Mouse (Mus musculus) hindbrain, embryonic 10.5 days (tissue): ENCODE measurements around the gene Dnajb4. TPM values are rescaled to one million over a fixed set of nuclear protein-coding genes. Genes with fewer than 3 reads are reported as not detected.
A peak's percentile ranks its signal among the peaks of the same experiment; 100 is the strongest.

ENCODE experiments used
- DNase-seq: peaks from one replicate; pipeline ENCODE4 v3.0.0-alpha.2; 2017; ENCODE audit warnings: low spot score
- H3K27ac ChIP-seq: fragments of 300-500 bp; sonication (generic); 2 replicates; pipeline ENCODE4 v1.5.1; 2016; ENCODE audit warnings: mild to moderate bottlenecking, moderate library complexity
- H3K27me3 ChIP-seq: fragments of 300-500 bp; sonication (generic); 2 replicates; pipeline ENCODE4 v1.6.1; 2016; ENCODE audit warnings: mild to moderate bottlenecking; ENCODE audit not compliant: poor library complexity, insufficient read depth, severe bottlenecking
- H3K36me3 ChIP-seq: fragments of 300-500 bp; sonication (generic); 2 replicates; pipeline ENCODE4 v1.6.1; 2016; ENCODE audit warnings: mild to moderate bottlenecking, moderate library complexity
- H3K4me1 ChIP-seq: fragments of 300-500 bp; sonication (generic); replicated peaks from 2 replicates; pipeline ENCODE4 v1.6.1; 2016; ENCODE audit warnings: mild to moderate bottlenecking
- H3K4me3 ChIP-seq: fragments of 300-500 bp; sonication (generic); 2 replicates; pipeline ENCODE4 v1.5.1; 2016; ENCODE audit warnings: mild to moderate bottlenecking, moderate library complexity
- H3K9me3 ChIP-seq: fragments of 300-500 bp; sonication (generic); 2 replicates; pipeline ENCODE4 v1.6.1; 2016; ENCODE audit warnings: mild to moderate bottlenecking, moderate library complexity
- WGBS: fragments of 180-500 bp; shearing (Covaris S2); methylation state at CpG from one replicate; pipeline ENCODE4 v1.1.7; 2016; 5-methylcytosine and 5-hydroxymethylcytosine counted together
- polyA plus RNA-seq: library from polyadenylated mRNA; unstranded; fragments of >200 nt; fragmentation: Nextera tagmentation; extraction: Ambion mirVana; gene quantifications from 2 replicates; pipeline ENCODE4 v1.2.1, GENCODE M21; 2016

The Dnajb4 gene
- polyA plus RNA-seq, 1 experiment from 2014 or later: 19.9 TPM

DNA sequence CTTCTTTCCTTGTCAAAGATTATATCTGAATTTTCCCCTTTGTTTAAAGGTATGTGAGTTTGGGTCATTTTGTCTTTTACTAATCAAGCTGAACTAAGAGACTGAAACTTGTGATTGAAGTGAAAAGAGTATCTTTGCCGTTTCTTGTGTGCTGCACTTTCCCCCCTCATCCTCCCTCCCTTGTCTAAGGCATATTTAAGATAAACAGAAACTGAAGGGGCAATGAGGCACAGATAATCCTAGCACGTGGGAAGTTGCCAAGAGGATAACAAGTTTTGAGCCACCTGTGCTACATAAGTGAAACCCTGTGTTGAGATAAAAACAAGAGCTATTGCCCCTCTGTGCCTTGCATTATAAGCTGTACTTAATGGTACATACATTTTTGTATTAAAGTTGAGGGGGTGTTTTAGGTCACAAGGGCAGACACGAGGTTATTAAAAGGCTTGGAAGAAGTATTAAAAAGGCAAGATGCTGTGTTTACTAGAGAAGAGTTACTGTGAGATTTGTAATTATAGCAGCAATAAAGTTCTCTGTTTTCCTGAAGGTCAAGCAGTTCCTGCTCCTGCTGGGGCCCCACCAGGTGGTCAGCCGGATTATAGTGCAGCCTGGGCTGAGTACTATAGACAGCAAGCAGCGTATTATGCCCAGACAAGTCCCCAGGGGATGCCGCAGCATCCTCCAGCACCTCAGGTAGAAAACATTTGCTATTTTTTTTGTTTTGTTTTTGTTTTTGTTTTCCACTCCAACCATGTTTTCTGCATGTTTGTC lies 21.4 kb upstream of the Dnajb4 start:
- no peak for DNase-seq
- no peaks in the 10 kb centered on the region for H3K4me1 ChIP-seq
- H3K9me3 ChIP-seq: no peaks in the 10 kb centered on the region
- peaks cover 100% of the 10 kb centered on the region for H3K36me3 ChIP-seq
- 79% methylated on average over 6 of the region's 6 CpGs for WGBS
- H3K4me3 ChIP-seq: no peak overlapping the region
- no peaks in the 10 kb centered on the region for H3K27me3 ChIP-seq
- H3K27ac ChIP-seq: no peak overlapping the region

GRCm38 (mm10) chr3:152229271-152229670 lies 19.2 kb upstream of the Dnajb4 start:
- H3K36me3 ChIP-seq: peaks cover 100% of the 10 kb centered on the region
- no peaks in the 10 kb centered on the region for H3K27me3 ChIP-seq
- no peak overlapping the region for H3K27ac ChIP-seq
- WGBS: 96% methylated on average over 5 of the region's 5 CpGs
- DNase-seq: no peak
- H3K4me1 ChIP-seq: no peaks in the 10 kb centered on the region
- H3K4me3 ChIP-seq: no peak overlapping the region
- H3K9me3 ChIP-seq: no peaks in the 10 kb centered on the region

GRCm38 (mm10) chr3:152228843-152229242 lies 18.7 kb upstream of the Dnajb4 start:
- H3K9me3 ChIP-seq: no peaks in the 10 kb centered on the region
- H3K4me1 ChIP-seq: no peaks in the 10 kb centered on the region
- 95% methylated on average over 7 of the region's 7 CpGs for WGBS
- H3K36me3 ChIP-seq: peaks cover 100% of the 10 kb centered on the region
- H3K27me3 ChIP-seq: no peaks in the 10 kb centered on the region
- H3K27ac ChIP-seq: no peak overlapping the region
- DNase-seq: no peak
- no peak overlapping the region for H3K4me3 ChIP-seq

GRCm38 (mm10) chr3:152225906-152226305 lies 15.8 kb upstream of the Dnajb4 start:
- H3K36me3 ChIP-seq: peaks cover 100% of the 10 kb centered on the region
- H3K4me3 ChIP-seq: no peak overlapping the region
- H3K9me3 ChIP-seq: no peaks in the 10 kb centered on the region
- H3K4me1 ChIP-seq: no peaks in the 10 kb centered on the region
- no peak for DNase-seq
- WGBS: 96% methylated on average over 7 of the region's 7 CpGs
- H3K27ac ChIP-seq: no peak overlapping the region
- no peaks in the 10 kb centered on the region for H3K27me3 ChIP-seq

DNA sequence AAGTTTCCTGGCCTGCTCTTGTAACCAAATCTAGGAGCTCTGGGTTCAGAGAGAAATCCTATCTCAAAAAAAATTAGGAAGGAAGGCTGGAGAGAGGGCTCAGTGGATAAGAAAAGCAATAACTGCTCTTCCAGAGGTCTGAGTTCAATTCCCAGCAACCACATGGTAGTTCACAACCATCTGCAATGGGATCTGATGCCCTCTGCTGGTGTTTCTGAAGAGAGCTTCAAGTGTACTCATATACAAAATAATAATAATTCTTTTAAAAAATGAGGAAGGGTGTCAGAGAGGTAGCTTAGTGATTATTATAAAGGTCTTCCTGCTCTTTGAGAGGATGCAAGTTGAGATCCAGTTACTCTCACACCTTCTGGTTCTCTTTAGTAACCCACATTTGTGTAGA lies 14.8 kb upstream of the Dnajb4 start:
- Histone ChIP-seq H3K27me3 (no peaks in the 10 kb centered on the region), H3K27ac (no peak overlapping the region), H3K4me1 (no peaks in the 10 kb centered on the region), H3K4me3 (no peak overlapping the region), H3K9me3 (no peaks in the 10 kb centered on the region), H3K36me3 (peaks cover 100% of the 10 kb centered on the region)
- DNase-seq: no peak

DNA sequence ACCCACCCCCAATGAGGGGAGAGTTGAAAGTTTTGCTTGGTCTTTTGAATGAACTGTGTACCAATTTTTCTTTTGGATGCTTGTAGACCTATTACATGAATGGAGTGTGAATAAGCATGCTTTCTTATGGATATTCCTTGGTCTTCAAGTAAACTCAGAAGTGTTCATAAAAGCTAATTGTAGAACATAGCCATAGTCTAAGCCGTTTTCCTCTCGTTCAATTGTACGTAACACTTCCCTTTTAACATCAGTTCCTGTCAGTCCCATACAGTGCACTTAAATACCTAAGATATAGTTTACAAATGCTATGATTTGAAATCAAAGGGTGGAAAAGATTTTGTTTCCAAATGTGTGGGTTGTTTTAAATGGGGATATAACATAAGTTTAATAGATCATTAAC lies 3.3 kb upstream of the Dnajb4 start:
- no peaks in the 10 kb centered on the region for H3K9me3 ChIP-seq
- peak overlapping the region; percentile 99 for H3K4me3 ChIP-seq
- H3K27me3 ChIP-seq: no peaks in the 10 kb centered on the region
- 86% methylated on average over 3 of the region's 3 CpGs for WGBS
- H3K4me1 ChIP-seq: peaks cover 35% of the 10 kb centered on the region
- DNase-seq: no peak
- H3K27ac ChIP-seq: no peak overlapping the region
- peaks cover 59% of the 10 kb centered on the region for H3K36me3 ChIP-seq

DNA sequence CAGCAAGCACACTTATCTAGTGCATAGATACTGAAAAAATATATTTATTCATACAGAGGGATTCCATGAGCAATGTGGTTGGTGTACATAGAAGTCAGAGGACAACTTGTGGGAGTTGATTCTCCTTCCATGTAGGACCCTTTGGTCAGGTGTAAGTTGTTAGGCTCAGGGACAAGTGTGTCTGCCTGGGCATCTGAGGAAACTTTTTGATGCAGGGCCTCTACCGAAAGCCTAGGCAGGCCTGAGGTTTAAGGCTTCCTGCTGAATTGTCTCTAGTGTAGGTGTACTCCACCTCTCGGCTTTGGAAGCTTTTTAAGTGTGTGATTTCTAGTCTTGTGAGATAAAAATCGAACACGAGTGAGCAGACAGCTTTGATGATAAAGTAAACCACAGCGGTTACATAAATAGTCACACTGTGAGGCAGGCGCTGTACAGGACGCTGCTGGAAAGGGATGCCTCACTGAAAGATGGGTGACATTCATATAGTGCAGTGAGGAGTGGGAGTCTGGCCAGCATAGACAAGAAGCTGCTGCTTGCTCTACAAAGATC lies 1.7 kb upstream of the Dnajb4 start:
- H3K4me1 ChIP-seq: peaks cover 37% of the 10 kb centered on the region
- no peaks in the 10 kb centered on the region for H3K9me3 ChIP-seq
- peaks cover 53% of the 10 kb centered on the region for H3K36me3 ChIP-seq
- 51% methylated on average over 7 of the region's 7 CpGs for whole genome bisulfite sequencing
- H3K27ac ChIP-seq: peak overlapping the region; percentile 100
- DNase-seq: no peak
- no peaks in the 10 kb centered on the region for H3K27me3 ChIP-seq
- H3K4me3 ChIP-seq: peak overlapping the region; percentile 99

GRCm38 (mm10) chr3:152210728-152211391 lies 758 bp upstream of the Dnajb4 start:
- H3K27me3 ChIP-seq: no peaks in the 10 kb centered on the region
- under 1% methylated on average over 68 of the region's 68 CpGs for WGBS
- peaks cover 37% of the 10 kb centered on the region for H3K4me1 ChIP-seq
- H3K36me3 ChIP-seq: peaks cover 43% of the 10 kb centered on the region
- peak overlapping the region; percentile 99 for H3K4me3 ChIP-seq
- DNase-seq: peak; percentile 72
- H3K9me3 ChIP-seq: no peaks in the 10 kb centered on the region
- H3K27ac ChIP-seq: peak overlapping the region; percentile 100

DNA sequence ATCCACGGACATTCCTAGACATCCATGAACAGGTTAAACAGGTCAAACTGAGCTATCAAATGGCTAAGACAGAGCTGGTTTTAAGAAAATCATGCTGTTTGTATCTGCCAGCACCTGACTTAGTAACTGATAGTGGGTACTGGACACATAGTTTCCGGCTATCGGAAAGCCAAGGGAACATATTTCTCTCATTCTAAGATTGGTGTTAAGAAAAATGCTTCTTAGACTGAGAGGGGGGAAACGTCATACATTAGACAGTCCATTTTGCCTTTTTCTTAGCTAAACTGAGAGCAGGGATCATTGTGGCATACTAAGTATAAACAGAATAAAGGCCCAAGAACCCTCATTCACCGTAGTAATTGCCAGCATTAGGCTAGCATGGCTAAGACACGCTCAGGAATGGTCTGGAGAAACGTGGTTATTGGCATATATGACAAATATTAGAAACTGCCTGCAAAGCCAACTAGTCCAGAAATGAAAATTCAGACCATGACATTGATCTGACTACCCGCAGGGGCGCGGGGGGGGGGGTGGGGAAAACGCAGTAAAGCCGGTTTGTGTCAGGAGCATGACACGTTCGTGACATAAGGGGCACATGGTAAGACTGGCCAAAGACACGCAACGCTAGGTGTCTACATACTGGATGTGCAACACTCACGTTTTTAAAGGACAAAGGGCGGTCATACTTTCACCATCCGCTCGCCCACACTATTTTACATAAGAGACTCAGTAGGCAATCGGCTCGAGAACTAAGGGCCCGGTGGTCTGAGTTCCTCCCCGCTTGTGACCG lies 730 bp downstream of the Dnajb4 start:
- 10% methylated on average over 25 of the region's 25 CpGs for WGBS
- Histone ChIP-seq H3K9me3 (no peaks in the 10 kb centered on the region), H3K27ac (peak overlapping the region; percentile 100), H3K27me3 (no peaks in the 10 kb centered on the region), H3K36me3 (peaks cover 28% of the 10 kb centered on the region), H3K4me3 (peak overlapping the region; percentile 99), H3K4me1 (peaks cover 37% of the 10 kb centered on the region)
- peak; percentile 62 for DNase-seq

DNA sequence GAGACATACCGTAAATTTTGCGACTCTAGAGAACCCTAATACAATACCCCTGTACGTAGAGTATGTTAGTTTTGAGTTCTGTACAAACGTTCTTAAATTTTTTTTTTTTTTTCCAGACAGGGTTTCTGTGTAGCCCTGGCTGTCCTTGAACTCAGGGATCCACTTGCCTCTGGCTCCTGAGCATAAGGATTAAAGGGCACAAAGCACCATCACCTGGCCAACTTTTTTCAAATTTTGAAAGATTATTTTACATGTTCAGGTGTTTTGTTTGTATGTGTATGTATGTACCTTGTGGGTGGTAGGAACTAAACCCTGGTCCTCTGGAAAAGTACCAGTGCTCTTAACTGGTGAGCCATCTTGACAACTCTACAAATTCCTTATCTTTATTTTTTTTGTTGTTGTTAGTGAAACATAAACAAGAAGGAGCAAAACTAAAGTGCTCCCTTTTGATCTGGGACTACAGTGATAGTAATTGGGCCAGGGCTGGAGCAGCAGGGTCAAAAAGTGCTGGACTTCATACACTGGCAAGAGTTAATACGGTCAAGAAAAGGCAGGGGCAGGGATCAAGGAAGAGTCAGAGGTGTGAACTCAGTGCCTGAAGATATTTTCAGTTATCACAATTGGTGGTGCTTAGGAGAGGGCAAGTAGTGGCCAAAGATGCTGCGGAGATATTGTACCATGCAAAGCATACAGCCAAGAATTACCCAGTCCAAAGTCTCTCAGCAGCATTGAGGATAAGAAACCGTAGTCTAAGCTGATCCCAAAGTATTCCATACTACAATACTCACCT lies 1.8 kb downstream of the Dnajb4 start:
- peak overlapping the region; percentile 99 for H3K4me3 ChIP-seq
- H3K9me3 ChIP-seq: no peaks in the 10 kb centered on the region
- H3K27ac ChIP-seq: 0 out of 2 replicates have a peak overlapping the region, but pooled peaks have one; percentile 23
- H3K36me3 ChIP-seq: peaks cover 26% of the 10 kb centered on the region
- no peak for DNase-seq
- WGBS: 93% methylated on average over 7 of the region's 7 CpGs
- peaks cover 29% of the 10 kb centered on the region for H3K4me1 ChIP-seq
- H3K27me3 ChIP-seq: no peaks in the 10 kb centered on the region

DNA sequence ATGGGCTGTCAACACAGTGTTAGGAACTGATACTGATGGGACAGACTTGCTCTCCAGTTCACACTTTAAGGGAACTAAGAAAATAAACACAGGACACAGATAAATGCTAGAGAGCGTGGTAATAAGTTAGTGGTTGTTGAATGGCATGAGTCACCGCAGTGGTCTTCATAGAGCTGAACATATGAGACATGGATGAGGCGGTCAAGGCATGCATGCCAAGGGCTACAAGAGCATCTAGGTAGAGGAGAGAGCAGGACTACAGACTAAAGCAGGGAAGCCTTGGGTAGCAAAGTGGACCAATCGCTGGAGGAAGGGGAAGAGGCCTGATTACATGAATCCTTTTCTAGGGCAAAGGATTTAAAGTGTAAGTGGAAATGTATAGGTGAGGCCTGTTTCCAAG lies 2.9 kb downstream of the Dnajb4 start:
- Histone ChIP-seq H3K9me3 (no peaks in the 10 kb centered on the region), H3K27ac (no peak overlapping the region), H3K27me3 (no peaks in the 10 kb centered on the region), H3K4me1 (peaks cover 18% of the 10 kb centered on the region), H3K36me3 (peaks cover 19% of the 10 kb centered on the region), H3K4me3 (no peak overlapping the region)
- 96% methylated on average over 4 of the region's 4 CpGs for WGBS
- DNase-seq: no peak

DNA sequence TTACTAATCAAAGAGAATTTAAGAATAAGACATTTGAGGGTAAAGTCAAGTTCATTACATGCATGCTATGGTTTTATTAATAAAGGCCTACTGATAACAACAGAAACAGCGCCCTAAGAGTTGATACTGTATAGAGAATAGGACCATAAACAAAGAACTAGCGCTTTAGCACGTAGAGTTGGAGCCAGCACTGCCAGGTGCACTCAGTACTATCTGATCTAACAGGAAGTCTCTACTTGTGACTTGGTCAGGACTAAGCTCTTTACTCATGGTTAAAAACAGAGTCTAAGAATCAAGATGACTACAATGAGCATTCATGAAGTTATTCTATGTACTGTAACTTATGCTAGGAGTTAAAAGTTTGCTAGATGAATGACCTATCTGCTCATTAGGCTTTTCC lies 5.5 kb downstream of the Dnajb4 start:
- WGBS: 87% methylated on average over 3 of the region's 3 CpGs
- Histone ChIP-seq H3K4me3 (no peak overlapping the region), H3K4me1 (peaks cover 11% of the 10 kb centered on the region), H3K27me3 (no peaks in the 10 kb centered on the region), H3K27ac (no peak overlapping the region), H3K36me3 (peaks cover 10% of the 10 kb centered on the region), H3K9me3 (no peaks in the 10 kb centered on the region)
- DNase-seq: no peak
